Mouse (Mus musculus): ENCODE results near the gene Nkx1-2. TPM values are rescaled to one million over a fixed set of nuclear protein-coding genes. Genes with fewer than 3 reads are reported as not detected.

Gene Nkx1-2
- polyA plus RNA-seq, 1 experiment from 2014 or later = not detected

- 1% methylated on average over 27 of the region's 27 CpGs for WGBS
- Histone ChIP-seq H3K9ac (replicated peaks; ENCODE audit: low read depth, low read length) (peak overlapping the region; percentile 34; the same call in 1 of the 2 replicates), H3K9me3 (ENCODE audit: control insufficient read depth, low read depth, low read length) (no peaks in the 10 kb centered on the region), H3K4me3 (ENCODE audit: low read depth, low read length) (peak overlapping the region; percentile 49), H3K4me1 (ENCODE audit: control insufficient read depth, insufficient read depth, low read length) (no peaks in the 10 kb centered on the region; the same call in 1 of the 2 replicates), H3K27me3 (ENCODE audit: control insufficient read depth, insufficient read depth, low read length) (no peaks in the 10 kb centered on the region), H3K4me2 (replicated peaks; ENCODE audit: low read depth, low read length) (peak overlapping the region; percentile 89), H3K27ac (ENCODE audit: low read length) (no peak overlapping the region; the same call in 1 of the 2 replicates), H3K36me3 (ENCODE audit: control insufficient read depth, insufficient read depth, low read length) (0 out of 2 replicates have a peak, but pooled peaks cover under 1% of the 10 kb centered on the region)
- peak; percentile 95 for ATAC-seq (ENCODE audit: insufficient number of reproducible peaks, insufficient read depth, low FRiP score, low read depth)
Observed at GRCm38 (mm10) chr7:132551351-132552126, 47.9 kb downstream of the Nkx1-2 start.

- Histone ChIP-seq H3K36me3 (ENCODE audit: control insufficient read depth, insufficient read depth, low read length) (no peaks in the 10 kb centered on the region), H3K27me3 (ENCODE audit: control insufficient read depth, insufficient read depth, low read length) (no peaks in the 10 kb centered on the region), H3K9me3 (ENCODE audit: control insufficient read depth, low read depth, low read length) (no peaks in the 10 kb centered on the region), H3K4me2 (replicated peaks; ENCODE audit: low read depth, low read length) (no peak overlapping the region), H3K4me3 (ENCODE audit: low read depth, low read length) (no peak overlapping the region), H3K4me1 (ENCODE audit: control insufficient read depth, insufficient read depth, low read length) (no peaks in the 10 kb centered on the region; the same call in 1 of the 2 replicates), H3K27ac (ENCODE audit: low read length) (no peak overlapping the region), H3K9ac (replicated peaks; ENCODE audit: low read depth, low read length) (no peak overlapping the region)
- no peak for ATAC-seq (ENCODE audit: insufficient number of reproducible peaks, insufficient read depth, low FRiP score, low read depth)
- 75% methylated on average over 3 of the region's 3 CpGs for WGBS
Observed at GRCm38 (mm10) chr7:132547126-132547525, 52.3 kb downstream of the Nkx1-2 start.

Other genes starting within 250 kb of the Nkx1-2 start
- 207 and 232 TPM in 2 replicates for gene Oat, start 23.2 kb downstream of the Nkx1-2 start, polyA plus RNA-seq (2014; fragmentation: Nextera tagmentation; extraction: Ambion mirVana)
- 15.3 and 19.2 TPM in 2 replicates for gene Lhpp, start 11.0 kb upstream of the Nkx1-2 start, polyA plus RNA-seq (2014; fragmentation: Nextera tagmentation; extraction: Ambion mirVana)
- 16.4 and 17.2 TPM in 2 replicates for gene Fam53b, start 214.2 kb upstream of the Nkx1-2 start, polyA plus RNA-seq (2014; fragmentation: Nextera tagmentation; extraction: Ambion mirVana)

Measured in stomach, embryonic 14.5 days (tissue).